Mouse (Mus musculus): ENCODE results near the gene Naa25.

The Naa25 gene

GRCm38 (mm10) chr5:121392667-121393380 lies 4.9 kb upstream of the Naa25 start:
- DNase-seq (ENCODE audit: low spot score in 2 of 2), result peak in 1 of 2 experiments; percentile 47

GRCm38 (mm10) chr5:121393402-121393801 lies 4.3 kb upstream of the Naa25 start:
- no peak for DNase-seq (ENCODE audit: low spot score in 2 of 2)

- DNase-seq (ENCODE audit: low spot score in 2 of 2), result no peak
Measured at GRCm38 (mm10) chr5:121395621-121396020, 2.1 kb upstream of the Naa25 start.

- no peak for DNase-seq (ENCODE audit: low spot score in 2 of 2)
Measured at GRCm38 (mm10) chr5:121398146-121398964, 619 bp downstream of the Naa25 start.

- DNase-seq (ENCODE audit: low spot score in 2 of 2), result no peak
Measured at GRCm38 (mm10) chr5:121398965-121399462, 1.3 kb downstream of the Naa25 start.

- no peak for DNase-seq (ENCODE audit: low spot score in 2 of 2)
Measured at GRCm38 (mm10) chr5:121399540-121399939, 1.8 kb downstream of the Naa25 start.

GRCm38 (mm10) chr5:121400064-121400463 lies 2.3 kb downstream of the Naa25 start:
- no peak for DNase-seq (ENCODE audit: low spot score in 2 of 2)

GRCm38 (mm10) chr5:121400849-121401248 lies 3.1 kb downstream of the Naa25 start:
- no peak for DNase-seq (ENCODE audit: low spot score in 2 of 2)

GRCm38 (mm10) chr5:121407856-121408255 lies 10.1 kb downstream of the Naa25 start:
- DNase-seq (ENCODE audit: low spot score in 2 of 2), result no peak

- no peak for DNase-seq (ENCODE audit: low spot score in 2 of 2)
Measured at GRCm38 (mm10) chr5:121410975-121411374, 13.2 kb downstream of the Naa25 start.

- no peak for DNase-seq (ENCODE audit: low spot score in 2 of 2)
Measured at GRCm38 (mm10) chr5:121420721-121421120, 23.0 kb downstream of the Naa25 start.

GRCm38 (mm10) chr5:121422787-121423186 lies 25.1 kb downstream of the Naa25 start:
- peak in 1 of 2 experiments; percentile 24 for DNase-seq (ENCODE audit: low spot score in 2 of 2)

GRCm38 (mm10) chr5:121423297-121423696 lies 25.6 kb downstream of the Naa25 start:
- DNase-seq (ENCODE audit: low spot score in 2 of 2), result no peak

- peak in 1 of 2 experiments; percentile 36 for DNase-seq (ENCODE audit: low spot score in 2 of 2)
Measured at GRCm38 (mm10) chr5:121428954-121429353, 31.2 kb downstream of the Naa25 start.

- DNase-seq (ENCODE audit: low spot score in 2 of 2), result no peak
Measured at GRCm38 (mm10) chr5:121438131-121438530, 40.4 kb downstream of the Naa25 start.

- DNase-seq (ENCODE audit: low spot score in 2 of 2), result no peak
Measured at GRCm38 (mm10) chr5:121438756-121439155, 41.0 kb downstream of the Naa25 start.

- DNase-seq (ENCODE audit: low spot score in 2 of 2), result peak in 1 of 2 experiments; percentile 41
Measured at GRCm38 (mm10) chr5:121443548-121443947, 45.8 kb downstream of the Naa25 start.

- DNase-seq (ENCODE audit: low spot score in 2 of 2), result no peak
Measured at GRCm38 (mm10) chr5:121444870-121445269, 47.1 kb downstream of the Naa25 start.

GRCm38 (mm10) chr5:121448450-121448849 lies 50.7 kb downstream of the Naa25 start:
- DNase-seq (ENCODE audit: low spot score in 2 of 2), result no peak

- DNase-seq (ENCODE audit: low spot score in 2 of 2), result peak in 1 of 2 experiments; percentile 62
Measured at GRCm38 (mm10) chr5:121449976-121450375, 52.2 kb downstream of the Naa25 start.

GRCm38 (mm10) chr5:121450476-121450875 lies 52.7 kb downstream of the Naa25 start:
- no peak for DNase-seq (ENCODE audit: low spot score in 2 of 2)

- no peak for DNase-seq (ENCODE audit: low spot score in 2 of 2)
Measured at GRCm38 (mm10) chr5:121451203-121451602, 53.5 kb downstream of the Naa25 start.

GRCm38 (mm10) chr5:121451644-121452025 lies 53.9 kb downstream of the Naa25 start, which contains the start of gene Tmem116:
TSS of gene Tmem116 (plus strand) at chr5:121451893.
- DNase-seq (ENCODE audit: low spot score in 2 of 2), result peak in 1 of 2 experiments; percentile 26

Measured in left cerebral cortex, adult 9 months (tissue).